Mouse (Mus musculus) liver (tissue): ENCODE results near the gene Gm20878.
"Not testable (repeated sequence)": the region's sequence is repeated elsewhere in the genome, so short reads cannot be mapped to it uniquely, and the experiment has no call there.

Experiments used
- DNase-seq: peaks from one replicate; pipeline ENCODE4 v3.0.0-alpha.2; 2020; ENCODE audit warnings: mixed read lengths

Gm20878 gene

GRCm38 (mm10) chr4:41941272-41941671, at the start of gene Gm20878:
Gene Gm20878 (plus strand): TSS chr4:41941572.
- not testable (repeated sequence) for DNase-seq

GRCm38 (mm10) chr4:41903310-41903709, 38.1 kb upstream of the Gm20878 start, which contains the start of gene Gm21541:
Gene Gm21541 (plus strand): TSS chr4:41903610.
- not testable (repeated sequence) for DNase-seq

- not testable (repeated sequence) for DNase-seq
Observed at GRCm38 (mm10) chr4:41965758-41966157, 24.4 kb downstream of the Gm20878 start, which contains the start of gene Fam205a4. Gene Fam205a4 (plus strand): TSS chr4:41966058.
